Mouse (Mus musculus) cerebellum, postnatal 14 days (tissue): ENCODE data around the gene Atp8a2.
A peak's percentile ranks its signal among the peaks of the same experiment; 100 is the strongest.
"Not testable (repeated sequence)": the region's sequence is repeated elsewhere in the genome, so short reads cannot be mapped to it uniquely, and the experiment has no call there.

Source experiments
- DNase-seq, 2 experiments: peaks; one replicate each; pipeline ENCODE4 v3.0.0; 2021; ENCODE audit warnings: mixed read lengths in 2 of 2

Gene Atp8a2

DNA sequence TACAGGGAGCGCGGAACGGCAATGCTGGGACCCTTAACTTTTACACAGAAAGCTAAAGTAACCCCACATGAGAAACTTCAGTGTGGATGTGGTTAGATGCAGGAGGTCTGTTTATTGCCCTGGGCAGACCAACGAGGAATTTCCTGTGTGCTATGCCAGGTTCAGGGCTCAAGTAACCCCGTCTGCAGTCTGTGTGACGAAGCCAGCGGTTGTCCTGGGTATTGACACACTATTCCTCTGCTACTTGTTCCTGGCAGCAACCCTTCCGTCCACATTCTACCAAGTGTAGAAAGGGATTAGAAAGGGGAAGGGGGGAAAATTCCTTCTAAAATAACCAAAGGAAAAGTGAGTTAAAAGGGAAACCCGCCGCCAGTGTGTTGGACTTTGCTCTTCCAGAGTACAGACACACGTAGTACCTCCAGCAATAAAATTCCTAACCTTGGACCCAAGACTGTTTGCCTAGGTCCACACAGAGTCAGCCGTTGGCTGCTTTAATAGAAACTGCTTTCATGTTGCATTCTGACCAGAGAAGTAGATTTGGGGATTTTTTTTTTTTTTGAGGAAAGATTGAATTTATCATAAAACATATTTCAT, 437.0 kb downstream of the Atp8a2 start:
- DNase-seq: no peak

DNA sequence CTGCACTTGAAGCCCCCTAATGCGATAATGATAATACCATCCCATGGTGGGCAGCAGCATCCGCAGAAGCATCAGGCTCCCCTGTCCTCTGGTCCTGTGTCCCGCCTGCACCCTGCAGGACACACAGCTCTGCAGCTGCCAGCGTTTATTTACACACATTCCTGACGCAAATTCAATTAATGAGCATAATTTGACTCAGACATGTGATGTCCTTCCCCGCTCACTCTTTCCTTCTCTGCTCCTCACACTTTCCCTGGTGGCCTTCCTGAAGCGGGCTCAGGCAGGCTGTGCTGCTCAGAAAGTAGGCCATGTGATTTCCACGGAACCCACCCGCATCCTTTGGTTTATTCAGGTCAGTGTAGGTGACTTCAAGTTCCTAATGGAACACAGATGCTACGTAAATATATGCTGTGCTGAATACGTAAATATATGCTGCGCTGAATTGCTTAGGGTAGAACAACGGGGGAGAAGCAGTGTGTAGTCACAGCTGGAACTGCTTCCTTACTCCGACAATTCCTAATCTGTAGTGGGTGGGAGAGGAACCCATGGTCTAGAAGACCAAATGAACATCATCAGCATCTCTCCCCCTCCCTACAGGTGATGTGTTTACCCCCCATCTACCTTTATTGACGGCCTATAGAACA, 437.7 kb downstream of the Atp8a2 start:
- no peak for DNase-seq

DNA sequence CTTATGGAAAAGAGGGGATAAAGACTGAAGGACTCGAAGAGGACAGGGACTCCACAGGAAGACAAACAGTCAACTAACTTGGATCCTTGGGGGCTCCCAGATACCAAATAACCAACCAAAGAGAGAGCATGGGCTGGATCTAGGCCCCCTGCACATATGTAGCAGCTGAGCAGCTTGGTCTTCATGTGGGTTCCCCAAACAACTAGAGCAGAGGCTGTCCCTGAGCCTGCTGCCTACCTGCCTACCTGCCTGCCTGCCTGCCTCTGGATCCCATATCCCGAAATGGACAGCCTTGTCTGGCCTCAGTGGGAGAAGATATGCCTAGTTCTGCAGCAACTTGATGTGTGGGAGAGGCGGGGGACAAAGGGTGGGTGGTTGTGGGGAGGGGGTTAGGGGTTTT, 444.6 kb downstream of the Atp8a2 start:
- DNase-seq: no peak

DNA sequence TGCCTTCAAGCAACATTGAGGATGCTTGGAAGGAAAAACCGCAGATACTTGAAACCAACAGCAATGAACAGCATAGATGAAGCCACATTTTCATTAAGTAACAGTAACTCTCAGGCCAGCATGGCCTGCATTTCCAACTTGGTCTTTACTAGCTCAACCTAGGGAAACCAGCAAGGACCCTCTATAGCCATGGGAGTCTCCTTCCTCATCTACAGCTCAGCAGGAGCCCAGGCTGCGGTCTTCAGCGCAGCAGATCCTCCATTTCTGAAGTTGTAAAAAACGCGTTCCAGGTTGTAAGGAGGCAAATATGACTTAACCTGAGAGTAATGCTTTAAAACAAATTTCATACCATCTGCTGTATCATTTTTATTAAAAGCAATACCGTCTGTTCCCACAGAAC, 447.0 kb downstream of the Atp8a2 start:
- DNase-seq: no peak

DNA sequence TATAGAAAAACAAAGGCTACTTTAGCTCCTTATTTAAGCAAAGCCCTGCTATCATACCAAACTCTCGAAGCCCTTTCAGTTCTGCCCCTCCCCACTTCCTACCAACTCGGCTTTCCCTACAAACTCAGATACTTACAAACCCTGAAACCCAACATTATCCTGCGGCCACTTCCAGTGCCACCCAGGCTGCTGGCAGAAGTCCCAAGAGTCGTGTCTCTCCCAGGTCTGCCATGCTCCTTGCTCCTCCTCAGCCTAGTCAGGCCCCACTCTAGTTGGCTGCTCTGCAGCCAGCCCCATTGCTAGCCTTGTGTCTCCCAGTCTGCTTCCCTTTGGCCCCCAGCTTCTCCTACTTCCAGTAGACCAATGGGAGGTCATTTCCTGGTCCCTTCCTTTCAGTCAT, 451.3 kb downstream of the Atp8a2 start:
- peak; percentile 23 to 30 for DNase-seq

DNA sequence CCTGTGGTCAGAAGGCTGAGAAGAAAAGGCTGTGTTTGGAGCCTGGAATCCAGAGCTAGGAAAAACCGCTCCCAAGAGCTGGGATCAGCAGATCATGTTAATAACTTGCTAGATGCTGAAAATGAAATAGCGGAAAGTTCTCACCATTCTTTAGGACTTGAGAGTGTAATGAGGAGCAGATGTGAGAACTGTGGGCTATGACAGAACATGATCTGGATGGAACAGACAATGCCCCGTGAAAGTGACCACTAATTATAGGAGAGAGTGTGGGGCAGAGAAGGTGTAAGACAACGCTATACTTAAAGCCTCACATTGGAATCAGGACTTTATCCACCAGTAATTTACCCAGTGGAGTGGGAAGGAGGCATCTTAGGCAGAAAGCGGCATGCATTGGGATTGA, 455.2 kb downstream of the Atp8a2 start:
- DNase-seq: no peak

DNA sequence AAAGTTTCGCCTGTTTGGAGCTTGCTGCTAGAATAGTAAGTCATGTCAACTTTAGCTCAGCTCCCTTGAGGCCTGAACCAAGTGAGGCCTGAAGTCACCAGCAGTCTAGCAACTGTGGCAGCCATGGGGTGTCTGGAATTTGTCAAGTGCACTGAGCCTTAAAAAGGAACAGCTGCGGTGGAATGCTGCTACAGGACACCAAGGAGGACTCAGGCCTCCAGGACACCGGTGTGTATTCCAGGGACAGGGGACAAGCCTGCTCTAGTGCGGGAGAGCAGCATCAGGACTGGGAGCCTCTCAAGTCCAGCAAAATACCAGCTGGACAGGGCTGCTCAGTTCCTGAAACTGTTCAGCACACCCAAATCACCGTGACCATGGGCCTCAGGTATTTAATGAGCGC, 457.5 kb downstream of the Atp8a2 start:
- DNase-seq: no peak

DNA sequence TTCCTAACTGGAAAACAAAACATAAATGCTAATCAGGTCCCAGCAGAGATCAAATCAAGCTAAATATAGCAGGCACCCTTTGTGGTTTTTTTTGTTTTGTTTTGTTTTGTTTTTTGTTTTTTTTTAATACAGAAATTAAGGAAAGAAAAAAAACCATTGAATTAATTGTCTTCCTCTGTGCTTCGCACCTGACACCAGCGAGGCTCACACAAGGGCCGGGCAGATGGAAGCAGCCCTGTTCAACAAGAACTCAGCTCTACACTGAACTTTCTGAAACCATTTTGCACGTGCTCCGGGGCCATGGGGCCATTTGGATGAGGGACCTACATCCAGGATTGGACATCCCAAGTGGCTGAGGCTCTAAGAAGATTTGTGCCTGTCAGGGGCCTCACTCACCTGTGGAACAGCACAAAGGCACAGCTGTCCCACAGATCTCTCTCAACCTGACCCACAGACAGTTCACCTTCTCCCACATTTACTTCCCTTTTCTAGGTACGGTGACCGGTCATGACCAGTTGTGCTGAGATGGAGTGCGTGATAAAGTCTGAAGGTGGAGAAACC, 459.2 kb downstream of the Atp8a2 start:
- DNase-seq: no peak

DNA sequence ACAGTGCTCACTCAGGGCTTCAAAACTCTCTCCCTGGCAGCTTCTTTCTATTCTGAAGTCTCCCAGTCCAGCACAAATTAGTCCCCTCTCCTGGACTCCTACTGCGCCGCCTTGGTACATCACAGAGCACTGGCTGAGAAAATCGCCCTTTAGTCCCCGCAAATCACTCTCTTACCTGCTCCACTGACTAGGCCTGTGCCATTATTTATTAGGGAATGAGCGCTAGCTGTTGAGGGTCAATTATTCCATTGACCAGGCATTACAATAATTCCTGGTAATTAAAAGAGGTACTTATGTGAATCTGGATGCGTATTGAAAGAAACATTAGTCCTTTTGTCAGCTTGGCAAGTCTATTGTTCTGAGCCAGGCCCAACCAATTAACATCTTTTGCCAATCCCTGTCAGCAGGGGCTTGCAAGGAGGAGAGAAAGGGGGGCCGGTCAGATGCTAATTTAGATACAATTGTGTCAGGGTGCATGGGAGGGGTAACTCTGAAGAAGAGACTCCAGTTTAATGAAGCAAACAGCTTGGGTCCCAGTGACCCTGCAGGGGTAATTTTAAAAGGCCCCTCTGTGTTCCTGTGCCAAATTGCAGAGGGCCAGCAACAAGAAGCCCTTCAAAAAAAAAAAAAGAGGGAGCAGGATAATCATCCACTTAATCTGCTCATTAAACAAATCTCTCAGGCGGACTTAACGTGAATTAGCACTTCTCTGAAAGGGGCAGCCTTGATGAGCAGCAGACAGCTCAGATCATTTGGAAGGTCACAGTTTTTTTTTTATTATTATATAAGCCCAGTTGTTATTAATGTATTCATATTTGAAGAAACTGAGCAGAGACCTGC, 459.9 kb downstream of the Atp8a2 start:
- peak; percentile 21 to 37 for DNase-seq

DNA sequence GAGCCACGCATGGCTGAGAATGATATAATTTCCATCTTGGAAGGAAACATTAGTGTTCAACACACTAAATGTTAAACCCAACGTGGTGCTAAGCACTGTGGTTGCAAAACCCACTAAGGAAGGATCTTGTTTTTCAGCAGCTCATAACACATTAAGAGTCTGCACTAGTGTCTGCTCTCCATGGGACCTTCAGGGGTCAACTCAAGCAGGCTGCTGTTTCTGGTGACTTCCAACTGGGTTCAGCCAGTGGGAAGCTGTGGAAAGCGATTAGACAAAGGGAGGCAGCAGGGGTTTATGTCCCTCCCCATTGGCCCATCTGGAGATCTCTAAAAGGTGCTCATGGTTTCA, 467.0 kb downstream of the Atp8a2 start:
- DNase-seq: no peak

DNA sequence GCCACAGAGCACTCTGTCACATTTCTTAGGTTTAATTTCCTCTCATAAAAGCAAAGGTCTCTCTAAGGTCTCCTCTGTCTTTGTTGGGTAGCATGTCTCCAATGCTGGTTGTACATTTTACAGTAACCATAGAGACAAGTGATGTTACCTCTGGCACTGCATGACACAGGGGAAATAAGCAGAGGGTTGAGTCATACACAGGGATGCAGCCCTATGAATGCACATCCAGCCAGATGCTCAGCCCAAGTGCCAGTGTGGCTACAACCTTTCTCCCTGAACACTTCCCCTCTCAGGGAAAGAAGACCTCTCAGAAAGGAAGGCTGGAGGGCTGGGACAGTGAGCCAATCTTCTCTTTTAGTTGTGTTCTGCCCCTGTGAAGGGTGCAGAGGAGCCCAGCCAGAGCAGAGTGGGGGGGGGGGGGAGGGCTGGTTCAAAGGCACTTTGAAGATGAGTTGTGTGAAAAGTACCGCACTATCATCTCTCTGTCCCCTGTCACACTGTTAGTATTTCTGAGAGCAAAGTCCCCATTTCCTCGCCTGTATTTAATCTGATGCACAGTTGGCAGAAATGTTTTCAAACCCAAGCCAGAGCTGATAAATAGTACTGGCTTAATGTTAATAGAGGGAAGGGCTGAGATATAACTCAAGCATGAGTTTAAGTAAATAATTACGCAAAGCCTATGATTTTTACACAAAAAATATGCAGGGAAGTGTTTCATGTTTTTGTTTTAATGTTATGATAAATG, 467.5 kb downstream of the Atp8a2 start:
- no peak for DNase-seq

DNA sequence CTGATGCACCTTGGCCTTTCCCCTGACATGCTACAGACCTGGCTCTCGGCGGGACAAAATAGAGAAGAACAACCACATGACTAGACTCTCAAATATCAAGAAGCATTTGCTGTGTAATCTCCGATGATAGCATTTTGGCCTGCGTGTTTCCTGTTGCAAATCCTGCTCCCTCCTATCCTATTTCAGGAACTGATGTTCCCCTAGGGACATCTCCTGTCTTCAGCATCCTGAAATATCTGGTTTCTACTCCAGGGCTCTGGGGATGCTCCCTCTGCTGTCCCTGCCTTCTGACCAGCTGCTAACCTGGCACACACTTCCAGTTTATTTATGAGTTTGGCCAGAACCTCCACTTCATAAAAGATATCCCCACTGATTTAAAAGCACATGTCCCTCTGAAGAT, 470.0 kb downstream of the Atp8a2 start:
- DNase-seq: no peak

DNA sequence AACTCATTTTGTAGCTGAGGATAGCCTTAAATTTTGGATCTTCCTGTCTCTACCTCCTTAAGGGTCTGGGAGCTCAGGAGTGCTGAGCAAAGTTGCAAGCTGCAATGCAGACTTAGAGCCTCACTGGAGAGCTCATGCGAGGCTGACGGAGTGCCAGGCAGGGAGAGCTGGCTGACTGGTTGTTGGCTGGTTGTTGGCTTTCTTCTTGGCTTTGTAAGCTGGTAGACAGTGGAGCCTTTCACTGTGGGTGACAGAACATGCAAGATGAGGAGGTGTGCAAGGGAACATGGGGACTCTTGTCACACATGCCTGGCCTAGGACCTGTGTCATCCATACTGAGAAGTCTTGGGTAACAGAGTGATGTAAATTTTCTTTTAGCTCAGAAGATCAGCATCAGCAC, 473.8 kb downstream of the Atp8a2 start:
- DNase-seq: peak in 1 of 2 experiments; percentile 24

DNA sequence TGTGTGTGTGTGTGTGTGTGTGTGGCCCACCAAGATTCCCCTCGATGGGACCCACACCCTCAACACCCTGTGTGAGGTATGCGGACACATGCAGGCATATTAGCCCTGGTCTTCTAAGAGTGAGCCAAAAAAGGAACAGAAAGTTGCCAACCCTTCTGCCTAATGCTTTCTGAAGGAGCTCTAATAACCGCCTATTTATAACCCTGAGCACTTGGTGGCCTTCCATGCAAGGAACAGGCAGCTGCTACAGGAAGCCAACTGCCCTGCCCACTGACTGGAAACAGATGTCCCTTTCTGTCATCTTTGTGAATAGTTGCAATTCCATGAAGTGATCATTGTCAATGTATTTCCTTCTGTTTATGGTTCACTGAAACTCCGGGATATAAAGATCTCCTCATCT, 475.0 kb downstream of the Atp8a2 start:
- DNase-seq: peak; percentile 35 to 45

DNA sequence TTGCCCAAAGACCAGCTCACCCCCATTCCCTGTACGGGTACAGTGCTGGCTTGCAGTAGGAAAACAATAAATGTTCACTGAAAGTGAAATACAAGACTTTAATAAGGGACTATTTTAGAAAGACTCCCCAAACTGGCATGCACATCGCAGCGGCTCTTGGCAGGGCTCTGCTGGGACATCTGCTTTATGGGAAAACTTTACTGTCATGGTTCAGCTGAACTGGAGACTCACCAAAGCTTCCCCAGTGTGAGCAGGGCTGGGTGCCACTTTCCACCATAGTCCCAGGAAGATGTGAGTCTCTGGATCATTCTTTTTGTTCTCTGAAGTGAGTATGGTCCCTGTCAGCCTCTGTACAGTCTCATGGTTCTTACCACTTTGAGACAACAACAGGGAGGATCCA, 475.6 kb downstream of the Atp8a2 start:
- peak; percentile 49 to 56 for DNase-seq

DNA sequence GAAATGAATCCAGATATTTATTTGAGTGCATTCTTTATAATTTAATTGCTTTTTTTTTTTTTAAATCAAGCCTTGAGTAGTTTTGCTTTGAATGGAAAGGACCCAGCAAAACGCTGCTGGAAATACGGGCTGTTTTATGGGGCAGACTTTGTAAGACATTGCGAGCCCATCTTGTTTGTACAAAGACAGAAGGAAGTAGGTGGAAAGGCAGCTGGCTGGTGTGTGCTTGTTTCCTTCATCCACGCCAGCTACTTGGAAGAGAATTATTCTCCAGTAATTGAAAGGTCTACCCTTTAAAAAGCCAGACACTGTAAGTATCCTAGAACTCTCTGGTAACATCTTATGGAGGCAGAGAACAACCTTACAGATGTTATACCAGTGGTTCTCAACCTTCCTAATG, 476.6 kb downstream of the Atp8a2 start:
- no peak for DNase-seq

DNA sequence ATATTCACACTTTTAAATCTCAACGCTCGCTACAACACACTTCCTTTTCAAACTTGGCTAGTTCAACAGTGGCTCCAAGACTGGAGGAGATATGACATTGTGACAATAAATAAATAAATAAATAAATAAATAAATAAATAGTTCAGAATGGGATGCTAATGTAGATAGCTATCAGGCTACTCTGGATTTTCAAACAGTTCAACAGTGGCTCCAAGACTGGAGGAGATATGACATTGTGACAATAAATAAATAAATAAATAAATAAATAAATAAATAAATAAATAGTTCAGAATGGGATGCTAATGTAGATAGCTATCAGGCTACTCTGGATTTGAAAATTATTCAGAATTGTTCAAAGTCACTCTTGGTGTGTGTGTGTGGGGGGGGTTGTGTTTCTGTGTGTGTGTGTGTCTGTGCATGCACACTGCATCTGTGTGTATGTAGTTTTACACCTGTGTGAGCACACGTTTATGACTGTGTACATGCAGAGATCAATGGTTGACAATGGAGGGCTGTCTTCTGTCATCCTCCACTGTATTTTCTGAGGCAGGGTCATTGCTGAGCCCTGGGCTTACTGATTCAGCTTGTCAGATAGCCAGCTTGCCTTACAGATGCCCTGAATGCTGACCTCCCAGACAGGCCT, 480.4 kb downstream of the Atp8a2 start:
- DNase-seq: not testable (repeated sequence)

DNA sequence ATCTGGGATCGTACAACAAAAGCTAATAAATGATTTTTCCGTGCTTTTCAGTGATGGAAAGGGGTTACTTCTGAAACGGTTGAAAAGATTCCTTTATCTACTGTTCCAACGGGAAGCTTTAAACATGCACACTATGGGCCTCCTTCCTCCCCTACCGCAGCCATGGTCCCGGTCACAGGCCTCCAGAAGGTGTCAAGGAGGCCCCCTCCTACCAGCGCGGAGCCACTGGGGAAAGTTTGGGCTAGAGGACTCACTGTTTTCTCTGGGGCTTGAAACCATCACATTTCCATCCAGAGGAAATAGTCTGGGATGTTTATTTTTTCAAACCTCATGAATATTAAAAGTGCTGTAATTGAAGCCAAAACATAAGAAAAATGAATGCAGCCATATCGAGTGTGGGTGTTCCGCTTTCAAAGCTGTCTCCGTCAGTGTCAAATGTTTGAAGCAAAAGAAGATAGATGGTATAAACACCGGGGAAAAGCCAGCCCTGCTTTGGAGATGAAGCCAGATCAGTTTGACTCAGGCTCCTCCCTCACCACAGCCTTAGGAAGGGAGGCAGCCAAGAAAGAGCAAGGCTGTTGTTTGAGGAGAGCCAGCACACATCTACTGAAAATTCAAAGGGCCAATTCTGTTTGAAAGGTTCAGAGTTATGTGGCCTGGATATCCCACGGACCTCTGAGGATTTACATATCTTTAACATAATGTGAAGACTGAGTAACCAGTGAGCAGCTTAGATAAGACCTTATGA, 481.1 kb downstream of the Atp8a2 start:
- DNase-seq: no peak

DNA sequence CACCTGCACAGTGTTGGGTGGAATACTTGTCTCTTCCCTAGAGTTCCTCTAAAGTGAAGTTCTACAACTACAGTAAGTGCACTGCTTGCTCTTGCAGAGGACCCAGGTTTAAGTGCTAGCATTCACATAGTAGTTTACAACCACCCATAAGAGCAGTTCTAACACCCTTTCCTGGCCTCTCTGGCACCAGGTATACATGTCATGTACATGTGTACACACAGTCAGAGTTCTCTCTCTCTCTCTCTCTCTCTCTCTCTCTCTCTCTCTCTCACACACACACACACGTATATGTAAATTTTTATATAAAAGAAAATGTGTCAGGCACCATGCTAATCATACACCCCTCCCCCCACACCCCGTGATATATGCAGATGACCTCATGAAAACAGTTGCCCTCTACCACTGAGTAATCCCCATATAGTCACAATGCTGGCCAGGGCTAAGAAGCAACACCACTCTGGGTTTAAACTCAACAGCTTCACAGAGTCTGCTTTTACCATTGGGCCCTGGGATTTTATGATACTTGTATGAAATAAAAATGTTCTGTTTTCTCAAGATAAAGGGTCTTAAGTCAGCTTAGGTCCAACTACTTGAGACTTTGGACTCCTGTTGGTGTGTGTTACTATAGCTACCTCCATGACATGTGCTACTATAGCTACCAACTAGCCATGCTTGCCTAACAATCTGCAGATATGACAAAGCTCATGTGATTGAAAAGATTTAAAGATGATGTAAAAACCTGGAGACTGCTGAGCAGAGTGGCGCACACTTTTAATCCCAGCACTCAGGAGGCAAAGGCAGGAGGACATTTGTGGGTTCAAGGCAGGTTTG, 487.3 kb downstream of the Atp8a2 start:
- DNase-seq: no peak

DNA sequence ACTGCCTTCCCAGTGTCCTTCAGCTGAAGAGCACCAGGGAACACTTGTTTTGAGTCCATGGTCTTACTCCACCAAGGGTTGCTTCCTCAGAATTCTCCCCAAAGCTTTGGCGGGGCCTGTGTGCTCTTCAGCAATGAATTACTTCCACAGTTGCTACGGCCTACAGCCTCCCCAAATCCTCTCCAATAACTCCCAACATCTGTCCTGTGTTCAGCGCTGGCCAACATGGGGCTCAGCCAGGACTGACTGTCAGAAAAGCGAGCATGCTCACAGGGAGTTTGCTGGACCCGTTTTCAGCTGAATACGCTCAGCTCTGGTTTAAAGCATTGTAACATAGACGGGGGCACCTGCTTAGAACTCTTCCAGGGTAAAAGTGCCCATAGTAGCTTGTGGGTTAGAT, 489.0 kb downstream of the Atp8a2 start:
- DNase-seq: no peak
